Mouse (Mus musculus) embryonic facial prominence, embryonic 13.5 days (tissue): Measurements from ENCODE around the gene Ifna5. TPM values are rescaled to one million over a fixed set of nuclear protein-coding genes. Genes with fewer than 3 reads are reported as not detected.

ENCODE experiments used
- ATAC-seq: fragments of 200-750 bp; cut with Nextera tagmentation; 2 replicates; pipeline ENCODE4 v1.8.0; 2017; ENCODE audit warnings: low read depth; ENCODE audit not compliant: insufficient number of reproducible peaks, insufficient read depth, low FRiP score, low TSS enrichment
- H3K27ac ChIP-seq: fragments of 300-500 bp; sonication (generic); 2 replicates; pipeline ENCODE4 v1.5.1; 2015; ENCODE audit warnings: moderate library complexity, mild to moderate bottlenecking, inconsistent platforms
- H3K27me3 ChIP-seq: fragments of 300-500 bp; sonication (generic); 2 replicates; pipeline ENCODE4 v1.6.1; 2015; ENCODE audit warnings: mild to moderate bottlenecking, inconsistent platforms
- H3K36me3 ChIP-seq: fragments of 300-500 bp; sonication (generic); 2 replicates; pipeline ENCODE4 v1.6.1; 2015; ENCODE audit warnings: mild to moderate bottlenecking, inconsistent platforms
- H3K4me1 ChIP-seq: fragments of 300-500 bp; sonication (generic); 2 replicates; pipeline ENCODE4 v1.6.1; 2015; ENCODE audit warnings: inconsistent platforms
- H3K4me2 ChIP-seq: fragments of 300-500 bp; sonication (generic); 2 replicates; pipeline ENCODE4 v1.6.1; 2015; ENCODE audit warnings: moderate library complexity, mild to moderate bottlenecking, inconsistent platforms
- H3K4me3 ChIP-seq: fragments of 300-500 bp; sonication (generic); 2 replicates; pipeline ENCODE4 v1.5.1; 2015; ENCODE audit warnings: mild to moderate bottlenecking, inconsistent platforms
- H3K9ac ChIP-seq: fragments of 300-500 bp; sonication (generic); 2 replicates; pipeline ENCODE4 v1.6.1; 2015; ENCODE audit warnings: mild to moderate bottlenecking, inconsistent platforms
- H3K9me3 ChIP-seq: fragments of 300-500 bp; sonication (generic); 2 replicates; pipeline ENCODE4 v1.6.1; 2016; ENCODE audit warnings: inconsistent platforms
- WGBS: fragments of 180-500 bp; shearing (Covaris S2); methylation state at CpG from one replicate; pipeline ENCODE4 v1.1.7; 2015; ENCODE audit warnings: mixed read lengths; 5-methylcytosine and 5-hydroxymethylcytosine counted together
- polyA plus RNA-seq: library from polyadenylated mRNA; unstranded; fragments of >200 nt; fragmentation: Nextera tagmentation; extraction: Ambion mirVana; gene quantifications from 2 replicates; pipeline ENCODE4 v1.2.1, GENCODE M21; 2015

The Ifna5 gene
- polyA plus RNA-seq, 1 experiment from 2014 or later: not detected

GRCm38 (mm10) chr4:88867366-88867925 is 32.1 kb downstream of the Ifna5 start:
- Histone ChIP-seq H3K4me3 (peak overlapping the region; percentile 56), H3K4me1 (peaks cover 7% of the 10 kb centered on the region; the same call in 1 of the 2 replicates), H3K27me3 (peaks cover 32% of the 10 kb centered on the region), H3K9me3 (no peaks in the 10 kb centered on the region), H3K4me2 (peak overlapping the region; percentile 95), H3K27ac (no peak overlapping the region), H3K9ac (0 out of 2 replicates have a peak overlapping the region, but pooled peaks have one; percentile 67), H3K36me3 (no peaks in the 10 kb centered on the region)
- 0% methylated on average over 8 of the region's 8 CpGs for WGBS
- ATAC-seq: no peak

- Histone ChIP-seq H3K4me2 (peak overlapping the region; percentile 95), H3K9me3 (no peaks in the 10 kb centered on the region), H3K27ac (no peak overlapping the region), H3K36me3 (no peaks in the 10 kb centered on the region), H3K27me3 (peaks cover 25% of the 10 kb centered on the region), H3K4me1 (peaks cover 5% of the 10 kb centered on the region; the same call in 1 of the 2 replicates), H3K4me3 (peak overlapping the region; percentile 56), H3K9ac (peak overlapping the region; percentile 67)
- WGBS: 6% methylated on average over 30 of the region's 31 CpGs
- no peak for ATAC-seq
Measured at GRCm38 (mm10) chr4:88867926-88868911, 32.9 kb downstream of the Ifna5 start.

- Histone ChIP-seq H3K9ac (no peak overlapping the region), H3K4me3 (no peak overlapping the region), H3K4me1 (peaks cover 3% of the 10 kb centered on the region; the same call in 1 of the 2 replicates), H3K4me2 (no peak overlapping the region), H3K36me3 (no peaks in the 10 kb centered on the region), H3K27ac (no peak overlapping the region), H3K9me3 (no peaks in the 10 kb centered on the region), H3K27me3 (peaks cover 3% of the 10 kb centered on the region; the same call in 1 of the 2 replicates)
- ATAC-seq: no peak
- 2% methylated on average over 2 of the region's 2 CpGs for WGBS
Measured at GRCm38 (mm10) chr4:88872691-88873090, 37.4 kb downstream of the Ifna5 start.

- Histone ChIP-seq H3K36me3 (no peaks in the 10 kb centered on the region), H3K9me3 (no peaks in the 10 kb centered on the region), H3K4me3 (no peak overlapping the region), H3K4me1 (no peaks in the 10 kb centered on the region), H3K27ac (no peak overlapping the region), H3K27me3 (no peaks in the 10 kb centered on the region), H3K9ac (no peak overlapping the region), H3K4me2 (no peak overlapping the region)
- ATAC-seq: no peak
- 65% methylated on average over 3 of the region's 4 CpGs for WGBS
Measured at GRCm38 (mm10) chr4:88875435-88876095, 40.2 kb downstream of the Ifna5 start.

GRCm38 (mm10) chr4:88876520-88876919 is 41.2 kb downstream of the Ifna5 start:
- ATAC-seq: no peak
- Histone ChIP-seq H3K27ac (no peak overlapping the region), H3K9me3 (no peaks in the 10 kb centered on the region), H3K27me3 (no peaks in the 10 kb centered on the region), H3K9ac (no peak overlapping the region), H3K36me3 (no peaks in the 10 kb centered on the region), H3K4me2 (no peak overlapping the region), H3K4me1 (no peaks in the 10 kb centered on the region), H3K4me3 (no peak overlapping the region)
- 65% methylated on average over 4 of the region's 4 CpGs for WGBS

GRCm38 (mm10) chr4:88878246-88878645 is 42.9 kb downstream of the Ifna5 start:
- H3K4me1 ChIP-seq: no peaks in the 10 kb centered on the region
- H3K9me3 ChIP-seq: no peaks in the 10 kb centered on the region
- H3K36me3 ChIP-seq: no peaks in the 10 kb centered on the region
- H3K9ac ChIP-seq: no peak overlapping the region
- 41% methylated on average over 10 of the region's 10 CpGs for WGBS
- no peak overlapping the region for H3K4me3 ChIP-seq
- H3K27ac ChIP-seq: no peak overlapping the region
- H3K27me3 ChIP-seq: no peaks in the 10 kb centered on the region
- no peak for ATAC-seq
- no peak overlapping the region for H3K4me2 ChIP-seq

- Histone ChIP-seq H3K4me2 (no peak overlapping the region), H3K9me3 (no peaks in the 10 kb centered on the region), H3K4me3 (no peak overlapping the region), H3K9ac (no peak overlapping the region), H3K27ac (no peak overlapping the region), H3K27me3 (no peaks in the 10 kb centered on the region), H3K4me1 (no peaks in the 10 kb centered on the region), H3K36me3 (no peaks in the 10 kb centered on the region)
- no peak for ATAC-seq
- WGBS: 82% methylated on average over 4 of the region's 4 CpGs
Measured at GRCm38 (mm10) chr4:88878772-88879171, 43.4 kb downstream of the Ifna5 start.

- WGBS: 87% methylated on average over 8 of the region's 8 CpGs
- H3K36me3 ChIP-seq: no peaks in the 10 kb centered on the region
- H3K27me3 ChIP-seq: no peaks in the 10 kb centered on the region
Measured at GRCm38 (mm10) chr4:88880101-88880500, 44.8 kb downstream of the Ifna5 start, which contains the start of gene Ifne. Gene Ifne (minus strand): TSS chr4:88880201.

More at GRCm38 (mm10) chr4:88880101-88880500, 44.8 kb downstream of the Ifna5 start, which contains the start of gene Ifne:
- Histone ChIP-seq H3K4me2 (no peak within 1 kb of the TSS), H3K9me3 (no peaks in the 10 kb centered on the region), H3K9ac (no peak within 1 kb of the TSS), H3K27ac (no peak within 1 kb of the TSS), H3K4me3 (no peak within 1 kb of the TSS), H3K4me1 (no peaks in the 10 kb centered on the region)
- ATAC-seq: no peak

Other genes starting within 250 kb of the Ifna5 start
- not detected in 2 replicates for gene Ifna9, start 243.1 kb upstream of the Ifna5 start, polyA plus RNA-seq
- gene Ifna12, start 232.1 kb upstream of the Ifna5 start, polyA plus RNA-seq: not detected in 2 replicates
- not detected in 2 replicates for gene C87499, start 201.1 kb upstream of the Ifna5 start, polyA plus RNA-seq
- not detected in 2 replicates for gene Ifna13, start 191.1 kb upstream of the Ifna5 start, polyA plus RNA-seq
- gene Ifna16, start 158.6 kb upstream of the Ifna5 start, polyA plus RNA-seq: not detected in 2 replicates
- gene Ifna2, start 151.6 kb upstream of the Ifna5 start, polyA plus RNA-seq: not detected in 2 replicates
- not detected in 2 replicates for gene Ifnab, start 144.2 kb upstream of the Ifna5 start, polyA plus RNA-seq
- gene Gm26566, start 113.7 kb upstream of the Ifna5 start, polyA plus RNA-seq: 0.84 and 1.0 TPM in 2 replicates
- 111 and 122 TPM in 2 replicates for gene Klhl9, start 113.1 kb upstream of the Ifna5 start, polyA plus RNA-seq
- gene Gm13271, start 80.7 kb upstream of the Ifna5 start, polyA plus RNA-seq: not detected in 2 replicates
- gene Gm13283, start 75.4 kb upstream of the Ifna5 start, polyA plus RNA-seq: 0.22 and 0.63 TPM in 2 replicates
- gene Gm13290, start 61.7 kb upstream of the Ifna5 start, polyA plus RNA-seq: 0.46 and 0.70 TPM in 2 replicates
- gene Gm13289, start 58.6 kb upstream of the Ifna5 start, polyA plus RNA-seq: not detected in 2 replicates
- not detected in 2 replicates for gene Gm13272, start 55.7 kb upstream of the Ifna5 start, polyA plus RNA-seq
- gene Ifnz, start 53.4 kb upstream of the Ifna5 start, polyA plus RNA-seq: not detected in 2 replicates
- not detected in 2 replicates for gene Gm13276, start 49.8 kb upstream of the Ifna5 start, polyA plus RNA-seq
- gene Gm13277, start 46.9 kb upstream of the Ifna5 start, polyA plus RNA-seq: not detected in 2 replicates
- not detected in 2 replicates for gene Gm13278, start 44.0 kb upstream of the Ifna5 start, polyA plus RNA-seq
- gene Gm13275, start 41.0 kb upstream of the Ifna5 start, polyA plus RNA-seq: not detected in 2 replicates
- not detected in 2 replicates for gene Gm13279, start 38.1 kb upstream of the Ifna5 start, polyA plus RNA-seq
- 0.58 and 1.4 TPM in 2 replicates for gene Gm13285, start 35.9 kb upstream of the Ifna5 start, polyA plus RNA-seq
- gene Gm13287, start 32.3 kb upstream of the Ifna5 start, polyA plus RNA-seq: not detected in 2 replicates
- 0.11 TPM in 1 of 2 replicates, not detected in the other for gene Gm13288, start 30.0 kb upstream of the Ifna5 start, polyA plus RNA-seq
- not detected in 2 replicates for gene Ifna7, start 19.3 kb upstream of the Ifna5 start, polyA plus RNA-seq
- not detected in 2 replicates for gene Ifna11, start 15.6 kb upstream of the Ifna5 start, polyA plus RNA-seq
- gene Ifna6, start 8.1 kb upstream of the Ifna5 start, polyA plus RNA-seq: not detected in 2 replicates
- not detected in 2 replicates for gene Ifna4, start 6.3 kb downstream of the Ifna5 start, polyA plus RNA-seq
- gene Ifna1, start 14.6 kb downstream of the Ifna5 start, polyA plus RNA-seq: not detected in 2 replicates
- gene Ifne, start 44.7 kb downstream of the Ifna5 start, polyA plus RNA-seq: not detected in 2 replicates